Mouse (Mus musculus) forebrain, embryonic 13.5 days (tissue): Measurements from ENCODE around the gene 5730522E02Rik. TPM values are rescaled to one million over a fixed set of nuclear protein-coding genes. Genes with fewer than 3 reads are reported as not detected.

Experiments used
- ATAC-seq: fragments of 200-750 bp; cut with Nextera tagmentation; 2 replicates; pipeline ENCODE4 v1.8.0; 2017
- H3K27ac ChIP-seq: fragments of 300-500 bp; sonication (generic); 2 replicates; pipeline ENCODE4 v1.5.1; 2015; ENCODE audit warnings: inconsistent platforms, mild to moderate bottlenecking, moderate library complexity
- H3K27me3 ChIP-seq: fragments of 300-500 bp; sonication (generic); 2 replicates; pipeline ENCODE4 v1.6.1; 2015; ENCODE audit warnings: mild to moderate bottlenecking, inconsistent platforms
- H3K36me3 ChIP-seq: fragments of 300-500 bp; sonication (generic); 2 replicates; pipeline ENCODE4 v1.6.1; 2015; ENCODE audit warnings: mild to moderate bottlenecking, inconsistent platforms; ENCODE audit not compliant: poor library complexity, severe bottlenecking
- H3K4me1 ChIP-seq: fragments of 300-500 bp; sonication (generic); 2 replicates; pipeline ENCODE4 v1.6.1; 2015; ENCODE audit warnings: inconsistent platforms
- H3K4me2 ChIP-seq: fragments of 300-500 bp; sonication (generic); 2 replicates; pipeline ENCODE4 v1.6.1; 2015; ENCODE audit warnings: inconsistent platforms, mild to moderate bottlenecking, moderate library complexity
- H3K4me3 ChIP-seq: fragments of 300-500 bp; sonication (generic); 2 replicates; pipeline ENCODE4 v1.5.1; 2015; ENCODE audit warnings: mild to moderate bottlenecking, inconsistent platforms
- H3K9ac ChIP-seq: fragments of 300-500 bp; sonication (generic); 2 replicates; pipeline ENCODE4 v1.6.1; 2015; ENCODE audit warnings: mild to moderate bottlenecking, inconsistent platforms
- H3K9me3 ChIP-seq: fragments of 300-500 bp; sonication (generic); replicated peaks from 2 replicates; pipeline ENCODE4 v1.6.1; 2016; ENCODE audit warnings: inconsistent platforms
- WGBS: fragments of 180-500 bp; shearing (Covaris S2); methylation state at CpG from one replicate; pipeline ENCODE4 v1.1.7; 2015; 5-methylcytosine and 5-hydroxymethylcytosine counted together
- polyA plus RNA-seq: library from polyadenylated mRNA; unstranded; fragments of >200 nt; fragmentation: Nextera tagmentation; extraction: Ambion mirVana; gene quantifications from 2 replicates; pipeline ENCODE4 v1.2.1, GENCODE M21; 2015

The 5730522E02Rik gene
- polyA plus RNA-seq, 1 experiment from 2014 or later: 15.9 TPM

DNA sequence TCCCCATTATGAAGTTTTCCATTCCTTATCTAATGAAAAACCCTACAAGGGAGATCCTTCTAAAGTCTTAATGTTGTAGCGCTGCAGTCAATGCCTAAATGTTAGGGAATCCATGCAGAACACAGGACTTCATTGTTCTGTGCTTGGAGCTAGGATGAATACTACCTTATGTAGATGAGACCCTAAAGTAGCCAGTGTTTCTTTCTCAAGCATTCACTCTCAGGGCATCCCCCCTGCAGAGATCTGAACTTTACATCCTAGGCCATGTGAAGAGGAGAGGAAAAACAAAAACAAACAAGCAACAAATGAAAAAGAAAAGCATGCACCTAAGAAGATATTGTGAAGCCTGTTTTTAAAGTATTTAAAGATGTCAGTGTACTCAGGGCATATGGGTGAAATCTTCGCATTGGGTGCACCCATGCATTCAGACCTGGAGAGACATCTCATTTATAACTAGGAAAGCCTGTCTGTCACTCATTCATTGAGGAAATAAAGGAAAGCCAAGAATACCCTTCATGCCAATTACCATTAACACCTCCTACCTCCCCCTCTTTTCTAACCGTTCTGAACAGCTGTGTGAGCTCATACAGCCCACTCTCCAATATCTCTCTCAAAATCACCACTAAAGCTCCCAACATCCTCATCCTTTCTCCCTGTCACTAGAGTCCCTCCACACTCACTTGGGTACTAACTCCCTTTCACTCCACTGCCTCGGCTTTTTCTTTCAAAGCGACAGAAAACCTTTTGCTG is 442.8 kb downstream of the 5730522E02Rik start:
- no peak overlapping the region for H3K4me3 ChIP-seq
- no peaks in the 10 kb centered on the region for H3K36me3 ChIP-seq
- 28% methylated on average over 5 of the region's 5 CpGs for WGBS
- peaks cover 15% of the 10 kb centered on the region for H3K4me1 ChIP-seq
- no peak overlapping the region for H3K4me2 ChIP-seq
- no peaks in the 10 kb centered on the region for H3K9me3 ChIP-seq
- H3K27ac ChIP-seq: no peak overlapping the region
- H3K27me3 ChIP-seq: no peaks in the 10 kb centered on the region
- peak; percentile 71; the same call in 1 of the 2 replicates for ATAC-seq
- H3K9ac ChIP-seq: no peak overlapping the region

DNA sequence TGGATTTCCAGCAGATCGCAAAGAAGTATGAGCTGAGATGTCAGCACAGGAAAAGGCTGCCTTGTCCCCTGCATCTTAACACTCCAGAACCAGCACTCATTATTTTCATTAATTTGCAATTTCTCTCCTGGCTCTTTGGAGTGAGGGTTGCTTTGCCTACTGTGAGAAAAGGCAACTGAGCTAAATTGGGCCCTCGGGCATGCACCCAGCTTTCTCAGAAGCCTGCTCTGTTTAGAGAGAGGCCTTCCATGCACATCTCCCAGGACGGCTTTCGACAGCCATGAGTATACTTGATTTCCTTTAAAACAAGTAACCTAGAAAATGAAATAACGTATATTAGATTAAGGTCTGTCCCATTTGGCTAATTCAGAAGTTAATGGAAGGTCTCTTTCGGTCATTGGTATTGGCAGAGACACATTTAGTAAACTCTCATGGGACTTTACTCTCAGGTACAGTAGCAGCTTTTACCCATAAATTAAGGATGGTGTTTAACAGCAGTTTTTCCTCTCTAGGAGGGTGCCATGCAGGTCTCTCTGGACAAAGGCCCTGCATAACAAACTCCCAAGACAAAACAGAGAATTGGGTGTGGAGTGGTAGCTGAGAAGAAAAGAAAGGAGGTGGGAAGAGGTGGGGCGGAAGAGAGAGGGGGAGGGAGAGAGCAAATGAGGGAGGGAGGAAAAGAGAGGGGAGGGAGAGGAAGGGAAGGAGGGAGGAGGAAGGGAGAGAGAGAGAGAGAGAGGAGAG is 457.2 kb downstream of the 5730522E02Rik start:
- Histone ChIP-seq H3K9me3 (0 out of 2 replicates have a peak, but pooled peaks cover 4% of the 10 kb centered on the region), H3K9ac (no peak overlapping the region), H3K36me3 (no peaks in the 10 kb centered on the region), H3K4me2 (no peak overlapping the region), H3K27ac (peak overlapping the region; percentile 54), H3K27me3 (no peaks in the 10 kb centered on the region), H3K4me3 (no peak overlapping the region), H3K4me1 (peaks cover 7% of the 10 kb centered on the region; the same call in 1 of the 2 replicates)
- 67% methylated on average over 7 of the region's 7 CpGs for WGBS
- peak; percentile 53; the same call in 1 of the 2 replicates for ATAC-seq

DNA sequence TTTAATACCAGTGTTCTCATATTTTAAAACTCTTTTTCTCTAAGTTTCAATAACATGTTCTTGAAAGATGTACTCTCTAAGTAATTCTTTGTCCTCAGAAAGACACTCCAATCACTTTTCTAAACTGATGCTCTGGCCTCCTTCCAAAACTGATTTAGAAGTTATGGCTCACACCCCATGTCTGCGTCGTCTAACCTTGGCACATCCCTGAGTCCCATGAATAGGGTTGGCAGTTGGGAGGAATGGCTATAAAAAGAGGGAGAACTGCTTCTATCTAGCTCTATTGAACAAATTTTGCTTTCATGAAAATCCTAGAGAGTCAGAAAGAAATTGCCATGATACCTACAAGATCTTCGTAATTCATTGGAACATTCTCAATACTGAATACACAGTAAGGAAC is 458.1 kb downstream of the 5730522E02Rik start:
- Histone ChIP-seq H3K27ac (no peak overlapping the region), H3K27me3 (no peaks in the 10 kb centered on the region), H3K4me3 (no peak overlapping the region), H3K36me3 (no peaks in the 10 kb centered on the region), H3K9ac (no peak overlapping the region), H3K4me2 (no peak overlapping the region), H3K4me1 (peaks cover 7% of the 10 kb centered on the region; the same call in 1 of the 2 replicates), H3K9me3 (0 out of 2 replicates have a peak, but pooled peaks cover 3% of the 10 kb centered on the region)
- peak; percentile 66 for ATAC-seq
- WGBS: 66% methylated on average over 3 of the region's 3 CpGs

DNA sequence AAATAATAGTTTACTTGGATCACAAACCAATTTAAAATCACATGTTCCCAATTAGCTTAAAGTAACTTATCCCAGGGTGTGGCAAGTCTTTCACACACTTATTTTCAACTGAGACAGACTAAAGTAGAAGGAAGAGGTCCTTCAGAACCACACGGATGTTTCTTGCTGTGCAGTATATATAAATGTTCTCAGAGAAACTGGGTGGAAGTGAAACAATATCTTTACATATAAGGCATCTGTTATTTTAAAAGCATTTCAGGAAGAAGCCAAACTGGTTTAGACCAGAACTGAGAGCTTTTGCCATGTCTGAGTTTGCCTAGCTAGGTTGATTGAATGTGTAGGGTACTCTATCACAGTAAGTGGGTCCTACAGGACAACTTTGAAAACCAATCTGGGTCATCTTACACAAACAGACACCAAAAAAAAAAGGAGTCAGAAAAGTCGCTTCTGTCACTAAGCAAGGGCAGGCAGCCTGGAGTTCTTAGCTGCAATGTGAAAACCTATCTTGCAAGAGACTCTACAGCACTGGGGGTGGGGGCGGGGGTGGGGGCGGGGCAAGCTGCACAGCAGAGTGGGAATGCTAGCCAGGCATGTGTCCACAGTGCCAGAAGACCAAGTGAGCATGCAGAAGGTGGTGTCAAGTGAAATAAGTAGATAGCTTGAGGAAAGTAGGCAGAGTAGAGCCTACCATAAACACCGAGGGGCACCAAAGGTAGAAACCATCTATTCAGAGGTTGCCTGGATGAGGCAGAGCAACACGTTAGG is 463.3 kb downstream of the 5730522E02Rik start:
- H3K9me3 ChIP-seq: no peaks in the 10 kb centered on the region
- no peaks in the 10 kb centered on the region for H3K27me3 ChIP-seq
- no peaks in the 10 kb centered on the region for H3K36me3 ChIP-seq
- ATAC-seq: no peak
- no peak overlapping the region for H3K4me3 ChIP-seq
- H3K9ac ChIP-seq: no peak overlapping the region
- H3K4me2 ChIP-seq: no peak overlapping the region
- no peak overlapping the region for H3K27ac ChIP-seq
- H3K4me1 ChIP-seq: peaks cover 3% of the 10 kb centered on the region; the same call in 1 of the 2 replicates
- WGBS: 68% methylated on average over 6 of the region's 6 CpGs

DNA sequence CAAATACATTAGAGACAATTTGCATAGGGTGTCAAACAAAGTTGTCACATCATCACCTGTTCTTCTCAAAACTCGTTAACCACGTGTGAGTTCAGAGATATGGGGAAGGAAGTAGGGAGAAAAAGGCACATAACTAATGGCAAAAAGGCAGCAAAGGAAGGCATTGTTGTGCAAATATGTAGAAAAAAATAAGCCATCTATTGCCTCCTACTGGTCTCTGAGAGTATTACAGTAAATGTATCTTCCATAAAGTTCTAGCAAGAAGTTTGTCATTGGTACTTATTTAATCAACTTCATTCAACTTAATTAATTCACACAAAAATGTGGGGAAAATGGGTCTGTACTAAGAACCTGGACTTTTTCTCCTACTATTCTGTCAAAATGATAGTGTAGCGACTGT is 466.9 kb downstream of the 5730522E02Rik start:
- H3K27ac ChIP-seq: no peak overlapping the region
- 84% methylated on average over 3 of the region's 3 CpGs for WGBS
- no peak overlapping the region for H3K9ac ChIP-seq
- no peaks in the 10 kb centered on the region for H3K36me3 ChIP-seq
- H3K4me1 ChIP-seq: peaks cover 3% of the 10 kb centered on the region; the same call in 1 of the 2 replicates
- H3K4me2 ChIP-seq: no peak overlapping the region
- no peaks in the 10 kb centered on the region for H3K9me3 ChIP-seq
- ATAC-seq: no peak
- no peak overlapping the region for H3K4me3 ChIP-seq
- H3K27me3 ChIP-seq: no peaks in the 10 kb centered on the region

DNA sequence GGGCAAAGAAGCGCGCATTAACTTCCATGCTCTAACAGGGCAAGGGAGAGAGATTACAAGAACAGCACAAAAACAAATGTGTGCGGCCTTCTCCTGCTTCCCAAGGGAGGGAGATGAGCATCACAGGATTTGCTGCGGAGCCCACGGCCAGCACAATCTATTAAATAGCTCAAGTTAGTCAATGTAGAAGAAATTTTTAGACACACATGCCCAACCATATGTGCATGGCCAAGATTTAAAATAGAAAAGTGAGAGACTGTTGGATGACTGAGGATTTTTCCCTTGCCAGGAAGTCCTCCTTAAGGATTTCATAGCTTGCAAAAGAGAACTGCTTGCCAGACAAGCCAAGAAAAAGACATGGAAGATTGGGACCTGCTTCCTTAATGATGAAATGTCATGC is 473.3 kb downstream of the 5730522E02Rik start:
- Histone ChIP-seq H3K9ac (no peak overlapping the region), H3K27me3 (no peaks in the 10 kb centered on the region), H3K4me3 (no peak overlapping the region), H3K4me1 (no peaks in the 10 kb centered on the region), H3K9me3 (no peaks in the 10 kb centered on the region), H3K4me2 (no peak overlapping the region), H3K36me3 (no peaks in the 10 kb centered on the region), H3K27ac (no peak overlapping the region)
- ATAC-seq: peak; percentile 55; the same call in 1 of the 2 replicates
- 77% methylated on average over 5 of the region's 5 CpGs for WGBS

DNA sequence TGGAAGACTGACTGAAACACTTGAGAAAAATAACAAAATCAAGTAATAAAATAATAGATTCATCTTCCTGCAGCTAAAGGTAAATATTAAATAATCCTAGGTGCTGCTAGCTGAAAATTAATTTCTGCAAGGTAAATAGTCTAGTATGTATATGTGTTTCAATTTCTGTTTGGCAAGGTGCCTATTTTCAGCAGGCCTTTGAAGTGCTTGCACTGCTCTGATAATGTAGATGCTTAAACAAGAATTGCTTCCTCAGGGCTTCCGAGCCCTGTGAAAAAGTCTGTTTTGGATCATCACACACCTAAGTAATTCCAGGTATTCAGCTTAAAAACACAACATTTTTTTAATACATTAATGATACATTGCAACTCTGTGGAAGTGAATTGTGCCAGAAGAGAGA is 481.1 kb downstream of the 5730522E02Rik start:
- H3K27me3 ChIP-seq: no peaks in the 10 kb centered on the region
- ATAC-seq: no peak
- H3K9me3 ChIP-seq: no peaks in the 10 kb centered on the region
- 60% methylated on average over 1 of the region's 1 CpGs for WGBS
- H3K4me3 ChIP-seq: no peak overlapping the region
- no peak overlapping the region for H3K9ac ChIP-seq
- no peaks in the 10 kb centered on the region for H3K4me1 ChIP-seq
- H3K27ac ChIP-seq: no peak overlapping the region
- no peaks in the 10 kb centered on the region for H3K36me3 ChIP-seq
- H3K4me2 ChIP-seq: no peak overlapping the region

DNA sequence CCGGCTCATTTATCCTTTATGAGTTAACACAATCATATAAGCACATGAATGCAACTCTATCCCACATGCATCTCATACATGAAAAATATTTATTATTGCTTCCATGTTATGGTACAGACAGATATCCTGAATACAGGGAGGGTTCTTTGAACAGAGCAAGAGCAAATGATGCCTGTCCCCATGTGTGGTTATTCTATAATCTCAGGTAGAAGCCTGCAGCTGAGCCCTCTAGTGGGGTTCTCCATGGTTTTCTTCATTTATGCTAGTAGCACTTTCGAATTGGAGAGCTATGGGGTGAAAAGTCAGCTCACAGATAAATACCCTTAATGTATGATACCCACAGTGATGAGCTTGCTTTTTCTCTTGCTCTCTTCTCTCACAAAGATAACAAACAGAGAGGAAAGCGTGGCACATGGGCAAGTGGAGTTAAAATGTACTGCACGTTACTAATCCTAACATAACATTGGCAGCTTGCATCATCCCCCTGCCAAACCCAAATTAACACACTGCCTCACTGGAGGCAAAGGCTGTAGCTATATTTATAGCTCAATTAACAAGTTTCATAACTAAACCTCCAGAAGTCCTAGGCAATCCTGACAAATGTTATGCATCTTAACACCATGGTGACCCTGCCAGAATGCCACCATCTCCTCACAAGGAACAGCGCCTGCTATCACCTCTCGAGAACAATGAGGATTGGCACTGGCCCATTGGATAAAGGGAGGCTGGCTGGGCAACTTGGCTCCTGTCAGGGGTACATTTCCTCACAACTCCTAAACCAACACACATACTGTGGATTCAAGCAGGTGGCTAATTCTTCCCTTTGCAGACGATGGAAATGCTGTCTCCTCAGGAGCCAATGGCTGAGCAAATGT is 494.9 kb downstream of the 5730522E02Rik start:
- peak; percentile 93 for ATAC-seq
- Histone ChIP-seq H3K36me3 (no peaks in the 10 kb centered on the region), H3K9me3 (no peaks in the 10 kb centered on the region; the same call in 1 of the 2 replicates), H3K4me1 (no peaks in the 10 kb centered on the region), H3K9ac (no peak overlapping the region), H3K4me3 (no peak overlapping the region), H3K27ac (peak overlapping the region; percentile 2; the same call in 1 of the 2 replicates), H3K27me3 (no peaks in the 10 kb centered on the region), H3K4me2 (no peak overlapping the region)
- WGBS: 69% methylated on average over 7 of the region's 7 CpGs

DNA sequence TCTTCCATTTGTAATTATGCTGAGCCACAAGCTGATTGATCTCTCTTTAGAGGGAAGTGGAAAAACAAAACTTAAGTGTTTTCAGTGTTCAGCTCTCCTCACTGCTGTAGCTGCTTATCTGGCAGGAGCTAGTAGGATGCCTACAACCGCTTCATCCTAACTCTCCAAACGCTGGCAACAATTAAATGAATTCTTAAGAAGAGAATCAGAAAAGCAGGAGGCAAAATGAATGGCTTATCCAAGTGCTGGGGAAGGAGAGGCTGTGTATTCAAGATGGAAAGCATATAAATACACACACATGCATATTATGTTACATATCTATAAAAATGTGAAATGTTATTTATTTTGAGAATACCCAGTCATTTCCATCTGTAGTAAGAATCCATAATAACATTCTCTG is 500.0 kb downstream of the 5730522E02Rik start:
- WGBS: 62% methylated on average over 2 of the region's 2 CpGs
- Histone ChIP-seq H3K9me3 (no peaks in the 10 kb centered on the region; the same call in 1 of the 2 replicates), H3K27ac (no peak overlapping the region), H3K4me2 (no peak overlapping the region), H3K4me3 (no peak overlapping the region), H3K4me1 (no peaks in the 10 kb centered on the region), H3K9ac (no peak overlapping the region), H3K27me3 (no peaks in the 10 kb centered on the region), H3K36me3 (no peaks in the 10 kb centered on the region)
- ATAC-seq: no peak

DNA sequence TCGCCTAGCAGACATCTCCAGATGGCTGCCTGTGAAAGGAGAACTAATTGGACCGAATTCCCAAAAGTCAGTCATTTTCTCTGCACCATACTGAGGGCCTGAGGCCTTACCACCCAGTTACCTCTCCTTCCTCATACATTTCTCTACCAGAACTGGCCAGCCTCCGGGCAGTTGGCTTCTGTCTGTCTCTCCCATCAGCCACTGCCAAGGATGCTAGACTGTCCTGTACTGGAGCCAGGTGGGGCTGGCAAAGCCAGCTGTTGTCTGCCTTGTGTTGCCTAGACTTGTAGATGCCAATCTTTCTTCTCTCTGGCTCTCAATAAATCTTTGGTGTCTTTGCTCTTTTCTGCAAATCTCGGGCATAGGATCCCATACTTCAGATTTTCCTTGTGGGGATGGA is 500.7 kb downstream of the 5730522E02Rik start:
- no peak overlapping the region for H3K4me3 ChIP-seq
- H3K9me3 ChIP-seq: no peaks in the 10 kb centered on the region; the same call in 1 of the 2 replicates
- 73% methylated on average over 4 of the region's 4 CpGs for WGBS
- H3K27ac ChIP-seq: no peak overlapping the region
- no peak overlapping the region for H3K9ac ChIP-seq
- no peaks in the 10 kb centered on the region for H3K27me3 ChIP-seq
- peaks cover 2% of the 10 kb centered on the region; the same call in 1 of the 2 replicates for H3K4me1 ChIP-seq
- no peak overlapping the region for H3K4me2 ChIP-seq
- peak; percentile 77 for ATAC-seq
- no peaks in the 10 kb centered on the region for H3K36me3 ChIP-seq
